Mouse (Mus musculus) embryo, embryonic 11 days (tissue): Measurements from ENCODE around the gene Cryl1.

Experiments
- DNase-seq: peaks from one replicate; pipeline ENCODE4 v3.0.0-alpha.2; 2015

Cryl1 gene

GRCm38 (mm10) chr14:57398065-57398757 is at the start of gene Cryl1:
Gene Cryl1 (minus strand): TSS chr14:57398529.
- DNase-seq: peak; percentile 98

GRCm38 (mm10) chr14:57430451-57430850 is 32.1 kb upstream of the Cryl1 start:
- DNase-seq: no peak

GRCm38 (mm10) chr14:57424212-57424561 is 25.9 kb upstream of the Cryl1 start:
- no peak for DNase-seq

DNA sequence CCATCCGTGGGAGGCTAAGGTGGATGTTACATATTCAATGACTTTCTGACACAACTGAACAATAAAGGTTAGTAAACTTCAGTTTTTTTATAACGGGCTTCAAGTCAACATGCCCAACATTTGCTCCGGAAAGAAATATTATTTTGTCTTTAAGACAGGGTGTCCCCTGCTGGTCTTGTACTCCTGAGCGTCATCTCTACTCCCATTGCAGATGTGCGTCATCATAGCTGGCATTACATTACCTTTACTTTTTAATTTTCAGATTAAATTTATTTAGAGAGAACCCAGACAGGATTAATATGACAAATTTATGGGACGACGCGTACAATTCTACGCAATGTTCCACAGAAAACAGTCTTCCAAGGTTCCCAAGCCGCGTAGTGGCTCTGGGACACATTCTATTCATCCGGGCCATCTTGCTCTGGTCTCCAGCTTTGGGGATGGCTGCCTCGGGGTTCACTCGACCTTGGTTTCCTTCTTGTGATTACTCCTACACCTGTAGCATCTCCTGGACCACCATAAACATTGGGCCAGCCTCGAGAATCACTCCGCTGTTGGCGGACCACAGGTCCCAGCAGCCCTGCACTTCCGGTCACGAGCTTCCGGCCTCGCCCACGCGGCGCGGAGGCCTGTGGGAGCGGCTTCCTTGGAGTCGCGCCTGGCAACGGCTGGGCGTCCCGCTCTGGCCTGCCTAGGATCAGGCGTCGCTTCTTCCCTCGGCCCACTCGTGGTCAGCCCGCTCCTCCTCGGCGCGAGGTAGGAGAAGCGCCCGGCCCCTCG is 25.3 kb upstream of the Cryl1 start, which contains the start of gene Ift88:
Gene Ift88, plus strand, starts transcription at position 631 of the 780 bp plus-strand sequence.
- DNase-seq: peak; percentile 96

DNA sequence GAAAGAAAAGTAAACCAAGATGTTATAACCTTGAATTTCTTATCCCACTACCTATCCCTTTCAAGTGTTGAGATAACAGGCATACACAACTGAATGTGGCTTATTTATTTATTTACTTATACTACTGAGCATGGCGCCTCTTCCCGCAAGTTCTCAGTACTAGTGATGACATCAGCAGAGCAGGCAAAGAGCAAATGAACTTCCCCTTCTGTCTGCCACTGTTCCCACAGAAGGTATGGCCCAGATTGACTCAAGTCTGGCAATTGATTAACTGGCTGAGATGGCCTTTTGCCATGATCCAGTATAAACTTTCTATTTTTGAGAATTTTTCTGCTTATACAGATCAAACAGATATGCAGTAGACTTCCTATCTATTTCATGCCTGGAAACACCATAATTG is 18.9 kb upstream of the Cryl1 start:
- DNase-seq: no peak

GRCm38 (mm10) chr14:57412166-57412565 is 13.8 kb upstream of the Cryl1 start:
- DNase-seq: no peak

DNA sequence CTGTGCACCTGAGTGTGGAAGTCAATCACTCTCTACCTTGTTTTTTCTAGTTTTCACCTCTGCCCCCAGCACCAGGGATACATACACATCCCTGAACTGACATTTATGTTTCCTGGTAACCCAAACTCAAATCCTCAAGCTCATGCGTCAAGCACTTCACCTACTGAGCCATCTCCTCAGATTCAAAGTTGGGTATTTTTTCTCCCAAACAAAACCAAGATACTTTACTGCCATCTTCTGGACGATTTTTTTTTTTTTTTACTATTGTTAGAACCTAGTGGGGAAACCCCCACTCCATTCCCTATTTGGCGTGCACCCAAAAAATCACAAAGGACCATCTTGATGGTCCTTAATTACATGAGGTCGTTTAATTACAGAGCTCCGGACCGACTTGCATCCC is 10.8 kb upstream of the Cryl1 start:
- DNase-seq: peak; percentile 50

GRCm38 (mm10) chr14:57408100-57408499 is 9.8 kb upstream of the Cryl1 start:
- no peak for DNase-seq

- DNase-seq: peak; percentile 80
Observed at GRCm38 (mm10) chr14:57407039-57407987, 9.0 kb upstream of the Cryl1 start.

- no peak for DNase-seq
Observed at GRCm38 (mm10) chr14:57402815-57403214, 4.5 kb upstream of the Cryl1 start.

DNA sequence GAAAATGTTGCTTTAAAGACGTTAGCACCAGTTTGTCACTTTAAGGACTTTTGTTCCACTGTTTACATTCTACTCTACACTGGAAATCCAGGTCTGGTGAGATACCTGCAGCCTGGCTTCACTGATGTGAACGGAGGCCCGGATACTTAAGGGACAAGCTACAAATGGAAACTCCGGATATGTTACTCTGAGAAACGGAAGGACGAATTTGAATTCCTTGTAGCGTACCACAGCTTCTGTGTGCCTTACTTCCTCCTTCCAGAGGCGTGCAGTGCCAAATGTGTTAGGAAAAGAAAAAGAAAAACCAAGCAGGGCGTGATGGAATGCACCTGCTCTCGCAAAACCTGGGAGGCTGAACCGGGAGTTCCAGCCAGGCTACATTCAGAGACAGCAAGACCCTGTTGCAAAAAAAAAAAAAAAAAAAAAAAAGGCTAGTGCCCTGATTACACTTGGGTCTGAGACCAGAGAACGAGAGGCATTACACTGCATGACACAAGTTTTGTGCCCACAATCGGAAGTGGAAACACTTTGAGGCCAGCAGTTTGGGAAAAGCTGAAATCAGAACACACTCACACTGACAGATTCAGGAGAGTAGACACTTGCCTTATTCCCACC is 591 bp upstream of the Cryl1 start:
- DNase-seq: peak; percentile 22

DNA sequence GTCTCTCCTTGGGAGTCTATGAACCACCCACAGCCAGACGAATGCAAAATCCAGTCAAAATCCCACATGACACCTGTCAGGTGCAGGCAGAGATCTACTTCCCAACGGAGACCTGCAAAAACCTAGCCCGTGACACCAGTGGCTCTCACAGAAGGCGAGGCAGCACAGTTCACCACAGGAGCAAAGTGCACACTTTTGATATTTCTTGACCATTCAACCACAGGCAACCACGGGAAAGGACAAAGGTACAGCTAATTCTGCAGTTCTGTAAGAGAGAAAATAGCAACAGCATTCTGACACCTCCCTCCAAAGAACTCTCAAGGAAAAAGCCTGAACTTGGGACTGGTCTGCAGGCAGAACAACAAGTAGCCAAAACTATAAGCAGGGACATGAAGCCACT is 1.1 kb downstream of the Cryl1 start:
- DNase-seq: no peak

- DNase-seq: no peak
Observed at GRCm38 (mm10) chr14:57395470-57395869, 2.9 kb downstream of the Cryl1 start.

DNA sequence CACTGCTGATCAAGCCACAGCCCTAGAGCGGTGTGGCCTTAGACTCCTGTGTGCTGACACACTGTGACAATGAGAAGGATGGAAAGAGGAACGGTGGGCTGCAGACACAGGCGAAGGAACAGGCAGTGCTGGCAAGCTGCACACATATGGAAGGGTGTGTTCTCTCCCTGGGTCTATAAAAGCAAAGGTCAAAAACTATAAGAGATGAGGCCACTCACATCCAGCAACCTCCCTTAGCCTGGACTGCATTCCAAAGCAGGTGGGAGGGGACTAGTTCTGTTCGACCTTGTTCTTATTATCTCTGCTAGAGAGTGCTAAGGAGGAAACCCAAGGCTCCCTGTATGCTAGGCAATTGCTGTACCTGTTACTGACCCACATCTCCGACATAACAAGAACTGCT is 6.1 kb downstream of the Cryl1 start:
- DNase-seq: no peak

DNA sequence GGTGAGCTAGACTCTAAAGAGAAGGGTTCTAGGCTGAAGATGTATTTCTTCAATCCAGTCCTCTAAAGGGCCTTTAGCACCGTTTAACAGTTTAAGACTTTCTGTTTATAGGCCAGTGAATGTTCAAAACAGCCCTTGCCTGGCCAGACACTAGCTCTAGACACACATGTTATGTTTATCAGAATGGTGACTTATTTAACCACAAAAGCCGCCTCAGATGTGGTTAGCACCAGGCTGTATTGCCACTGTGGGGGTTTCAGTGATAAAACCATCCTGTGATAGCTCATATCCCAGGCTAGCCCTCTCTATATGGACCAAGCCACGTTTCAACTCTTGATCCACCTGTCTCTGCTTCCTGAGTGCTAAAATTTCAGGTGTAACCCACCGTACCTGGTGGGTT is 6.7 kb downstream of the Cryl1 start:
- no peak for DNase-seq

DNA sequence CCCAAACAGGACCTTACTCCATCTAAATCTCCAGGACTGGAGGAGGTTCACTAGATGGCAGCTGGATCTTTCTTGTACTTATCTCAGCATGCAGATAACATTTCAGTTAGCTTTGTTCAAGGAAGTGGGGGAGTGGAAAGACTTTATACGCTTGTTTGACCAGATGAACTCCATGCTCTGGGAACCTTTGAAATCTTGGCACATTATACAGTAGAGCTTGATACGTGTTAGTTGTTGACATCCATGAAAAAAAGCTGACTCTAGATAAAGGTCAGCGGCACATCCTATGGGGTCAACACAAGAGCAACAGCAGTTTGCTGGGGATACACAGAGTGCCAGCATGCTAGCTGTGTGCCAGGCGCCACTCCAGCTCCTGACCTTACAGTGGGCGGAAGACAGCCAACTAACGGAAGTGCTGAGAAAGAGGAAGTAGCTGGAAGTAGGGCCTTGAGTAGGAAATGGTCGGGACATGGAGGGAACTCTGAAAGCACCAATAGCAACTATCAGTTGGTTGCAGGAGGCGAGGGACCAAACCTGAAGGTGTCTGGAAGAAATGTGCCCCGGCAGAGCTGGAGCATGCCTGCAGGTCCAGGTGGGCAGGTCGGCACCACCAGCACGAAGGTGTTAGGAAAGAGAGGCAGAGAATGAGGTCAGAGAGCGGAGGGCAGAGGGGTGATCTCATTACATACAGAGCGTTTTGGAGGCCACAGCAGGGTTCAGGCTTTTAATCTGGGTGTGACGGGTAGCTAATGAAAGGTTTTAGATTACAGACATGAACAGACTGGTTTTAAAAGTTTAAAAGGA is 11.4 kb downstream of the Cryl1 start:
- no peak for DNase-seq

GRCm38 (mm10) chr14:57385667-57386066 is 12.7 kb downstream of the Cryl1 start:
- DNase-seq: no peak

DNA sequence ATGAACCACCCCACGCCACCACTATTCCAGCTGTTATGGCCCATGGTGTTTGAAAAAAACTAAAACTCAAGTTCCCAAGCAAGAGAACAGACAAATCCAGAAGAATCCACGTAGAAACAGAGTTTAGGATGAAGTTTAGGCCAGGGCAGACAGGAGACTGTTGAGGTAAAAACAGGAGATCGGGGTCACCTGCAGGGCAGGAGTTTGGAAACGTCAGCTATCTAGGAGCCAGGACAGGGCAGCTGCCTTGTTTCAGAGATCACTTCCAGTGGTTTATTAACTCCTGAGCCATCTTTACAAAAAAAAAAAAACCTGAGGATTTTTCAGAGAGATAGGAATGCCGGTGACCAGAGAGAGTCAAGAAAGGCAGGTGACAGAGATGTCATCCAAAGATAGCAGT is 20.8 kb downstream of the Cryl1 start:
- no peak for DNase-seq

GRCm38 (mm10) chr14:57376956-57377355 is 21.4 kb downstream of the Cryl1 start:
- no peak for DNase-seq

- DNase-seq: no peak
Observed at GRCm38 (mm10) chr14:57376016-57376415, 22.3 kb downstream of the Cryl1 start.

DNA sequence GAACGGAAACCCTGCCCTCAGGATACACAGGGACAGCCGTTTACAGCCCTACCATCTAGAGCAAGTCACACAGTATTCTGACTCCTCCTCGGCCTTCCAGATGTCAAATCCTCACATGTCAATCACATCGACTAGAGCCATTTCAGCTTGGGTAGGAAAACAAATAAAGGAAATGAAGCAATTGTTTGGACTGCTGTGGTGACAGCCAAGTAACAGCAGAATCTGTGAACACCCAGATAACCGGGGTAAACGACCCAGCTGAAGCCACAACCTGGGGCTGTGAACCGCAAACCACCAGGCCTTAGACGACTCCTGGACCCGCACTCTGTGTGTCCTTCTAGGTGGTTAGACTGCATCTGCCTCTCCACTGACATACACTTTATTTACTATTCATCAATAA is 23.1 kb downstream of the Cryl1 start:
- no peak for DNase-seq
